In genomic region chr5:107950643-107951042, GRCm38 (mm10) we compare ENCODE assay signal across 13 mouse cellular contexts. TPM values are rescaled to one million over a fixed set of nuclear protein-coding genes. Genes with fewer than 3 reads are reported as not detected.
DNase-seq lines count a peak whose midpoint lies in the region; TF ChIP-seq lines count a peak whose summit lies in the region.
"Had no signal": no experiment of that assay in that cellular context is flagged by ENCODE, and none has a peak within 500 bp of the region (broad histone marks: within the 10 kb centered on the region; RNA-seq: fewer than 3 reads in every experiment).

No protein-coding gene starts in this region.

- H3K36me3 ChIP-seq in MEL (ENCODE audit: control insufficient read depth in 1 of 2, insufficient read depth in 2 of 2, low read length in 2 of 2) = peaks cover 1 to 16% of the 10 kb centered on the region in 2 experiments; a peak in 3 of 4 replicates
- H3K36me3 ChIP-seq in megakaryocyte, embryonic 14.5 days (replicated peaks; ENCODE audit: low read length) = peaks cover 12% of the 10 kb centered on the region
- H3K36me3 ChIP-seq: hindbrain, embryonic 12.5 days; limb, embryonic 10.5 days had no signal

- peak; percentile 36 to 37 for DNase-seq in B cell, adult 2 months
- peak; percentile 72 for DNase-seq in MEL (ENCODE audit: low read depth, low spot score)
- DNase-seq in liver = peak; percentile 33
- DNase-seq in ovary, postnatal 10 days (ENCODE audit: low spot score) = no peak
- no peak for DNase-seq in kidney, adult 8-10 months
- DNase-seq in gastrocnemius, postnatal 36 days = no peak
- DNase-seq in frontal cortex, postnatal 25 days (ENCODE audit: low spot score in 2 of 2) = no peak
- DNase-seq: adrenal gland, postnatal 10 days; cerebellum, adult 9-10 months; kidney, postnatal 4 days had no signal

- no peaks in the 10 kb centered on the region; the same call in 1 of the 2 replicates for H3K9me3 ChIP-seq in MEL (replicated peaks; ENCODE audit: insufficient read depth, low read length)
- H3K9me3 ChIP-seq in megakaryocyte, embryonic 14.5 days = no peaks in the 10 kb centered on the region
- H3K9me3 ChIP-seq: hindbrain, embryonic 12.5 days; limb, embryonic 10.5 days had no signal

- no peak for TF ChIP-seq POLR2A in MEL (IDR thresholded peaks at IDR 0.05; ENCODE audit: control insufficient read depth in 1 of 2, insufficient read depth in 1 of 2, low read depth in 1 of 2, low read length in 2 of 2, poor library complexity in 1 of 2)

- TF ChIP-seq EP300 in MEL (IDR thresholded peaks at IDR 0.05; ENCODE audit: low read depth in 1 of 2, low read length in 2 of 2) = no peak

- no peak for TF ChIP-seq RAD21 in MEL (IDR thresholded peaks at IDR 0.05; ENCODE audit: low read depth, low read length)

- H3K4me3 ChIP-seq in MEL (ENCODE audit: control insufficient read depth in 1 of 2, insufficient read depth in 1 of 2, low read depth in 2 of 2, low read length in 2 of 2) = no peak overlapping the region
- H3K4me3 ChIP-seq in megakaryocyte, embryonic 14.5 days (replicated peaks) = peak overlapping the region; percentile 60
- H3K4me3 ChIP-seq: hindbrain, embryonic 12.5 days; limb, embryonic 10.5 days had no signal

- H3K27ac ChIP-seq in MEL (ENCODE audit: control insufficient read depth, low read depth, low read length) = 0 out of 2 replicates have a peak overlapping the region, but pooled peaks have one; percentile 23
- H3K27ac ChIP-seq: hindbrain, embryonic 12.5 days; limb, embryonic 10.5 days had no signal

- intact Hi-C loops in gastrocnemius, postnatal 36 days (cut with DNase I) = no loop called here

- no peaks in the 10 kb centered on the region for H3K27me3 ChIP-seq in MEL (ENCODE audit: control insufficient read depth in 1 of 2, insufficient read depth in 2 of 2, low read length in 2 of 2)
- no peaks in the 10 kb centered on the region for H3K27me3 ChIP-seq in megakaryocyte, embryonic 14.5 days (replicated peaks)
- H3K27me3 ChIP-seq: hindbrain, embryonic 12.5 days had no signal

- H3K4me1 ChIP-seq in MEL (ENCODE audit: control insufficient read depth in 1 of 2, insufficient read depth in 2 of 2, low read length in 2 of 2) = peaks cover 18 to 28% of the 10 kb centered on the region in 2 experiments
- H3K4me1 ChIP-seq in megakaryocyte, embryonic 14.5 days = peaks cover 83% of the 10 kb centered on the region
- H3K4me1 ChIP-seq: hindbrain, embryonic 12.5 days; limb, embryonic 10.5 days had no signal

- no peak overlapping the region for H3K9ac ChIP-seq in MEL (ENCODE audit: control insufficient read depth, low read depth, low read length, poor library complexity, severe bottlenecking)
- H3K9ac ChIP-seq: hindbrain, embryonic 12.5 days had no signal

- H3K79me2 ChIP-seq in MEL (ENCODE audit: control insufficient read depth, insufficient read depth, low read length, poor library complexity) = peaks cover 6% of the 10 kb centered on the region; the same call in 1 of the 2 replicates

- no peak for TF ChIP-seq CTCF in MEL (IDR thresholded peaks at IDR 0.05 in 2 of 3, conservative IDR thresholded peaks at IDR 0.05 in 1 of 3; ENCODE audit: control insufficient read depth in 1 of 3, insufficient read depth in 1 of 3, low read depth in 2 of 3, low read length in 3 of 3, poor library complexity in 1 of 3, severe bottlenecking in 1 of 3)

TF ChIP-seq in MEL, 35 proteins besides CTCF, POLR2A, EP300 and RAD21:
- 0 out of 2 replicates have a peak, but pooled peaks have one; percentile 32 for TF ChIP-seq TBP (IDR thresholded peaks at IDR 0.05; ENCODE audit: low read depth, low read length)
- TF ChIP-seq POLR2AphosphoS2 (IDR thresholded peaks at IDR 0.05; ENCODE audit: low read length) = no peak

RNA-seq across cellular contexts. Expression of gene Fam69a, which starts 36.2 kb away (rescaled TPM):
- total RNA-seq in MEL (2012; rRNA removed) = 8.0 and 10.6 TPM in 2 replicates
- 1 to 10 TPM in 1 of 2 experiments, not detected in 1; 8.5 TPM for polyA plus RNA-seq in MEL (2012; ENCODE audit: insufficient read depth in 1 of 2, insufficient read length in 2 of 2, low read depth in 1 of 2, low replicate concordance in 2 of 2, missing spikeins in 1 of 2)
- polyA plus RNA-seq in megakaryocyte, embryonic 14.5 days (2012; ENCODE audit: insufficient read depth, low replicate concordance) = 0.94 TPM in 1 of 2 replicates, not detected in the other
- 10 to 100 TPM; 21.8 to 23.6 TPM for total RNA-seq in gastrocnemius, postnatal 36 days (2021)

RNA-seq across cellular contexts. Expression of gene Rpl5, which starts 50.3 kb away (rescaled TPM):
- 533 and 601 TPM in 2 replicates for total RNA-seq in MEL (2012; rRNA removed)
- polyA plus RNA-seq in MEL (2012; ENCODE audit: insufficient read depth in 1 of 2, insufficient read length in 2 of 2, low read depth in 1 of 2, low replicate concordance in 2 of 2, missing spikeins in 1 of 2) = 10 to 100 TPM in 1 of 2 experiments, not detected in 1; 43.2 TPM
- 21.3 and 79.1 TPM in 2 replicates for polyA plus RNA-seq in megakaryocyte, embryonic 14.5 days (2012; ENCODE audit: insufficient read depth, low replicate concordance)
- 10 to 100 TPM; 28.8 to 36.7 TPM for total RNA-seq in gastrocnemius, postnatal 36 days (2021)

Comparison
In these comparisons a context has a peak if more than half of its experiments do, and no peak if none do; other contexts are left out.
1. DNase-seq: peak in B cell, adult 2 months (2 of 2), MEL (single experiment) and liver (single experiment); none in ovary, postnatal 10 days (single experiment), kidney, adult 8-10 months (0 of 2), gastrocnemius, postnatal 36 days (0 of 2) and frontal cortex, postnatal 25 days (0 of 2).
2. RNA of gene Rpl5, which starts 50.3 kb away (total RNA-seq): 533 to 601 TPM in MEL; 28.8 to 36.7 TPM in gastrocnemius, postnatal 36 days; every median in the first group is over 10 times any median in the second.